Mouse (Mus musculus) urinary bladder, postnatal 36 days (tissue): ENCODE data around the gene Coq2.

Source experiments
- DNase-seq, 2 experiments: peaks; one replicate each; pipeline ENCODE4 v3.0.0; 2022; ENCODE audit warnings: low spot score in 2 of 2, mixed read lengths in 1 of 2

Coq2 gene

GRCm38 (mm10) chr5:100663011-100663410, 11.9 kb downstream of the Coq2 start:
- DNase-seq, result no peak

- no peak for DNase-seq
Measured at GRCm38 (mm10) chr5:100658460-100658859, 16.5 kb downstream of the Coq2 start.

- DNase-seq, result no peak
Measured at GRCm38 (mm10) chr5:100656352-100656751, 18.6 kb downstream of the Coq2 start.

GRCm38 (mm10) chr5:100652327-100652726, 22.6 kb downstream of the Coq2 start:
- no peak for DNase-seq

GRCm38 (mm10) chr5:100651486-100651885, 23.5 kb downstream of the Coq2 start:
- DNase-seq, result no peak

GRCm38 (mm10) chr5:100650969-100651368, 24.0 kb downstream of the Coq2 start:
- no peak for DNase-seq

GRCm38 (mm10) chr5:100648546-100648945, 26.4 kb downstream of the Coq2 start:
- no peak for DNase-seq

GRCm38 (mm10) chr5:100648046-100648445, 26.9 kb downstream of the Coq2 start:
- no peak for DNase-seq

- DNase-seq, result no peak
Measured at GRCm38 (mm10) chr5:100646558-100646957, 28.4 kb downstream of the Coq2 start.

- DNase-seq, result no peak
Measured at GRCm38 (mm10) chr5:100643991-100644535, 30.9 kb downstream of the Coq2 start.

- DNase-seq, result peak in 1 of 2 experiments; percentile 16
Measured at GRCm38 (mm10) chr5:100643253-100643990, 31.5 kb downstream of the Coq2 start.

GRCm38 (mm10) chr5:100642316-100642715, 32.6 kb downstream of the Coq2 start:
- DNase-seq, result no peak

- no peak for DNase-seq
Measured at GRCm38 (mm10) chr5:100638483-100638882, 36.5 kb downstream of the Coq2 start.

- peak in 1 of 2 experiments; percentile 49 for DNase-seq
Measured at GRCm38 (mm10) chr5:100636794-100637544, 38.0 kb downstream of the Coq2 start.

GRCm38 (mm10) chr5:100635908-100636307, 39.0 kb downstream of the Coq2 start:
- no peak for DNase-seq

- DNase-seq, result no peak
Measured at GRCm38 (mm10) chr5:100634885-100635478, 40.0 kb downstream of the Coq2 start.

- peak; percentile 15 to 66 for DNase-seq
Measured at GRCm38 (mm10) chr5:100632540-100633129, 42.3 kb downstream of the Coq2 start.

- no peak for DNase-seq
Measured at GRCm38 (mm10) chr5:100628807-100629206, 46.1 kb downstream of the Coq2 start.

- DNase-seq, result no peak
Measured at GRCm38 (mm10) chr5:100626526-100626925, 48.4 kb downstream of the Coq2 start.

GRCm38 (mm10) chr5:100624743-100625360, 50.1 kb downstream of the Coq2 start:
- DNase-seq, result no peak

- DNase-seq, result no peak
Measured at GRCm38 (mm10) chr5:100622509-100623163, 52.3 kb downstream of the Coq2 start.
